Mouse (Mus musculus) midbrain, embryonic 10.5 days (tissue): ENCODE results near the gene Mmrn1. TPM values are rescaled to one million over a fixed set of nuclear protein-coding genes. Genes with fewer than 3 reads are reported as not detected.
"Not testable (repeated sequence)": the region's sequence is repeated elsewhere in the genome, so short reads cannot be mapped to it uniquely, and the experiment has no call there.

Experiments
- DNase-seq: peaks from one replicate; pipeline ENCODE4 v3.0.0-alpha.2; 2017; ENCODE audit warnings: low spot score
- H3K27ac ChIP-seq: fragments of 300-500 bp; sonication (generic); replicated peaks from 2 replicates; pipeline ENCODE4 v1.5.1; 2016; ENCODE audit warnings: mild to moderate bottlenecking
- H3K27me3 ChIP-seq: fragments of 300-500 bp; sonication (generic); 2 replicates; pipeline ENCODE4 v1.6.1; 2016; ENCODE audit warnings: low read depth, mild to moderate bottlenecking; ENCODE audit not compliant: poor library complexity, severe bottlenecking
- H3K36me3 ChIP-seq: fragments of 300-500 bp; sonication (generic); 2 replicates; pipeline ENCODE4 v1.6.1; 2016; ENCODE audit warnings: mild to moderate bottlenecking, moderate library complexity
- H3K4me1 ChIP-seq: fragments of 300-500 bp; sonication (generic); 2 replicates; pipeline ENCODE4 v1.6.1; 2016
- H3K4me3 ChIP-seq: fragments of 300-500 bp; sonication (generic); 2 replicates; pipeline ENCODE4 v1.5.1; 2016; ENCODE audit warnings: mild to moderate bottlenecking, moderate library complexity
- H3K9me3 ChIP-seq: fragments of 300-500 bp; sonication (generic); replicated peaks from 2 replicates; pipeline ENCODE4 v1.6.1; 2016; ENCODE audit warnings: mild to moderate bottlenecking
- WGBS: fragments of 180-500 bp; shearing (Covaris S2); methylation state at CpG from one replicate; pipeline ENCODE4 v1.1.7; 2016; 5-methylcytosine and 5-hydroxymethylcytosine counted together
- polyA plus RNA-seq: library from polyadenylated mRNA; unstranded; fragments of >200 nt; fragmentation: Nextera tagmentation; extraction: Ambion mirVana; gene quantifications from 2 replicates; pipeline ENCODE4 v1.2.1, GENCODE M21; 2016

The Mmrn1 gene
- polyA plus RNA-seq: 5.1 and 5.6 TPM in 2 replicates

DNA sequence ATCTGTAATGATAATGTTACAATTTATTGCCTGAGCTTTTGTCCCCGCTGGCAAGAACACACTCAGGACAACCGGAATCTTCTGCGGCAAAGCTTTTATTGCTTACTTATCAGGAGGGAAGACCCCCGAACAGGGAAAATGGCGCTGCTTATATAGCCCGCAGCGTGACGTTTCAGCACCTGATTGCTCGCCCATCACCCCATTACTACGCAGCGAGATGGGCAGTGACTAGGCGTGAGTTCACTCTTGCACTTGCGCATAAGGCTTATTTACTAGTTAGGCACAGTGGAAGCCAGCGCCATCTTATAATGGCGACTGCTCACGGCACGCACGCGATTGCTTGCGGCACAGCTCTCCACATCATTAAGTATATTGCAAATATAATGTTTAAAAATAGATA is at the start of gene Mmrn1:
Mmrn1 (plus strand) TSS at position 301 of the 400 bp plus-strand sequence.
- not testable (repeated sequence) for H3K4me3 ChIP-seq, H3K27me3 ChIP-seq, H3K4me1 ChIP-seq, DNase-seq, H3K27ac ChIP-seq, H3K36me3 ChIP-seq, H3K9me3 ChIP-seq
- 97% methylated on average over 20 of the region's 20 CpGs for WGBS

DNA sequence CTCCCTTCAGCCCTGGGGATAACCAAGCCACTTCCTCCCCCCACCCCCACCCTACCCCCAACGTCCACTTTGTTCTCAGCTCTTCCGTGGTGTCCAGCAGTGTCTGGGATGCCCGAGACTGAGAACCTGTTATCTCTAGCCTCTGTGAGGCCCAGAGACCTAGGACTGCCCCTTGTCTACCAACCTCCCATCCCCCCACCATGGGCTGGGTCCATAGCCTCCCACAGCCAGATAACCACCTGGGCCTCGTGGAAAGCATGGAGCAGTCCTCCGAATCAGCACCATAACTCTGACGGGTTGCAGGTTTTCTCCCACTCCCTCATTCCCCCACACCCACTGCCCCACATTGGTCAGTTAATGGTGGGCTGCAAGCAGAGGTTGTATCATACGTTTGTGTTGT is 44.4 kb upstream of the Mmrn1 start:
- 0 out of 2 replicates have a peak, but pooled peaks cover 3% of the 10 kb centered on the region for H3K9me3 ChIP-seq
- H3K4me3 ChIP-seq: no peak overlapping the region
- H3K36me3 ChIP-seq: no peaks in the 10 kb centered on the region
- 90% methylated on average over 7 of the region's 7 CpGs for WGBS
- no peak for DNase-seq
- H3K27ac ChIP-seq: no peak overlapping the region
- H3K4me1 ChIP-seq: no peaks in the 10 kb centered on the region
- H3K27me3 ChIP-seq: no peaks in the 10 kb centered on the region

DNA sequence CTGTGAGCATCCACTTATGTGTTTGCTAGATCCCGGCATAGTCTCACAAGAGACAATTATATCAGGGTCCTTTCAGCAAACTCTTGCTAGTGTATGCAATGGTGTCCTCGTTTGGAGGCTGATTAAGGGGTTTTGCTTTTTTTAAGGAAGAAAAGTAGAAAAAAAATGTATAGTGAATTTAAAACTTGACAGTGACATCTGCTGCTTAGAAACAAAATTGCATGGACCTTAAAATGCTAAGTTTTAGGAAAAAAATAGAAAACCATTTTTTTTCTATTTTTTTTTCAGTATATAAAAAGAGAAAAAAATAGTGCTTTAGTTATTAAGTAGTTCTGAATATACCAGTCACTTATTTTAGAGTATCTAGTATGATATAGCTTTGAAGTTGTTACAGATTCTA is 43.2 kb upstream of the Mmrn1 start:
- WGBS: 80% methylated on average over 2 of the region's 2 CpGs

DNA sequence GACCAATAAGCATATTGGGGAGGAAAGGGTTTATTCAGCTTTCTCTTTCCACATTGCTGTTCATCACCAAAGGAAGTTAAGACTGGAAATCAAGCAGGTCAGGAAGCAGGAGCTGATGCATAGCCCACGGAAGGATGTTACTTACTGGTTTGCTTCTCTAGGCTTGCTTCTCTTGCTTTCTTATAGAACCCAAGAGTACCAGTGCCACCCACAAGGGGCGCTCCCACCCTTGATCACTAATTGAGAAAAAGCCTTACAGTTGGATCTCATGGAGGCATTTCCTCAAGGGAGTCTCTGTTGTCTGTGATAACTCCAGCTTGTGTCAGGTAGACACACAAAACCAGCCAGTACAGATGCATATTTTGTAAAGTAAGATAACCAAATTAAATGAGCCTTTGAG is 17.5 kb upstream of the Mmrn1 start:
- no peaks in the 10 kb centered on the region for H3K4me1 ChIP-seq
- H3K36me3 ChIP-seq: no peaks in the 10 kb centered on the region
- H3K27me3 ChIP-seq: no peaks in the 10 kb centered on the region
- 80% methylated on average over 2 of the region's 2 CpGs for WGBS
- H3K27ac ChIP-seq: no peak overlapping the region
- no peak overlapping the region for H3K4me3 ChIP-seq
- no peaks in the 10 kb centered on the region for H3K9me3 ChIP-seq
- no peak for DNase-seq

More for the DNA sequence above, 43.2 kb upstream of the Mmrn1 start:
- DNase-seq: no peak
- Histone ChIP-seq H3K4me3 (no peak overlapping the region), H3K27ac (no peak overlapping the region), H3K4me1 (no peaks in the 10 kb centered on the region), H3K27me3 (no peaks in the 10 kb centered on the region), H3K36me3 (no peaks in the 10 kb centered on the region), H3K9me3 (0 out of 2 replicates have a peak, but pooled peaks cover 3% of the 10 kb centered on the region)

DNA sequence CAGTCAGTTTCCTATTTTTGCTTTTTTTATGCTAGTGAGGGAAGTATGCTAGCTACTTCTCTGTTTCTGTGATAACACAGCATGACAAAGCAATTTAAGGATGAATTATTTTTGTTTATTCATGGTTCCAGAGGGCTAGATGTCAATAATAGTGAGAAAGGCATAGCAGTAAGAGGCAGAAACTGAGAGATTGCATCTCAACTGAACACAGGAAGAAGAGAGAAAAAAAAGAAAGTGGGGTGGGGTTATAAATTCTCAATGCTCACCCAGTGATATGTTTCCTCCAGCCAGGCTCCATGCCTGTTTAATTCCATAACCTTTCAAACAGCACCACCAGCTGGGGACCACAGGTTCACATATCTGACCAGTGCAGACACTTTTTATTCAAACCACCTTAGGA is 6.6 kb downstream of the Mmrn1 start:
- Histone ChIP-seq H3K27me3 (no peaks in the 10 kb centered on the region), H3K9me3 (no peaks in the 10 kb centered on the region), H3K36me3 (no peaks in the 10 kb centered on the region), H3K4me3 (no peak overlapping the region), H3K27ac (no peak overlapping the region), H3K4me1 (no peaks in the 10 kb centered on the region)
- peak; percentile 15 for DNase-seq

DNA sequence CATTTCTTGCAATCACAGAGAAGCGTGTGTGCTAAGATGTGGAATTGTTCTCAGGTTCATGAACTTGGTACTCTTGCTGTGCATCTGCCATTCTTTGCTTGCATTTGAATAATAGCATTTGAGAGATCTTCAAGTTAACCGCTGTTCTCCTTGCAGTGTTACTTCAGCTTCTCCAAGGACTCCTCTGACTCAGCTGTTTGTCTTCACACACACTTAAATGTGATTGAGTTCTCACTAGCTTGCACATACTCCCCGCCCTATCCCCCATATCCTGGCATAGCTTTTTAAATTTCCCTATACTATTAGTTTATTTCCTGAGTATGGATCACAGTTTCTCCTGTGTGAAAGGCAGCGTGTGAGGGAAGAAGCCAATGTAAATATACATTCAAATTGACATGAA is 10.1 kb downstream of the Mmrn1 start:
- DNase-seq: no peak
- Histone ChIP-seq H3K27me3 (no peaks in the 10 kb centered on the region), H3K4me1 (no peaks in the 10 kb centered on the region), H3K9me3 (no peaks in the 10 kb centered on the region), H3K27ac (no peak overlapping the region), H3K36me3 (no peaks in the 10 kb centered on the region), H3K4me3 (no peak overlapping the region)
- WGBS: 77% methylated on average over 4 of the region's 4 CpGs

DNA sequence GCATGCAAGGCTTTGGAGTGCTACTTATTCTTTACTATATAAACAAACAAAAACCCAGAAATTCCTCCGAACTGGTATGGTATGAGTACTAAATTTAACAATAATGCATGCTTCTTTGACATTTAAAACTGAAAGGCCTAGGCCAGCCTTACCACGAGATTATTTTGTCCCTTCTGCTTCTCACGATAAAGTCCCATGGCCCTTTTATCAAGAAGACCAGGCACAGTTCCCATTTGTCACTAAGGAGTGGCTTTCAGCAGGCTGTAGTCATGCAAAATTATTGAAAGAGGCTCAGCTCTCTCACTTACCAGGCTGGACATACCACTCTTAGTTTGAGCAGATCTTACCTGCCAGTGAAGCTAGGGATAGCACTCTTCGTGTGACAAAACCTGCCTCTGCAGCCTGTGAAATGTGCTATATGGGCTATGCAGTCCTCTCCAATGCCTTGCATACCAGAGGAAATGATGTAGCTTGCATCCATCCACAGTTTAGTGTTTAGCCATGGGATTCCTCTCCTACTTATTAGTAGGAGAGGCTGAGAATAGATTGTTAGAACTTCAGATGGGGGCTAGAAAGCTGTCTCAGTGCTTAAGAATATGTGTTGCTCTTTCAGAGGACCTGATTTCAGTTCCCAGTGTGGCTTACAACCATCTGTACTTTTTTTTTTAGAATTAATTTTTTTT is 10.8 kb downstream of the Mmrn1 start:
- no peaks in the 10 kb centered on the region for H3K9me3 ChIP-seq
- H3K4me3 ChIP-seq: no peak overlapping the region
- H3K36me3 ChIP-seq: no peaks in the 10 kb centered on the region
- H3K27me3 ChIP-seq: no peaks in the 10 kb centered on the region
- WGBS: 81% methylated on average over 4 of the region's 4 CpGs
- no peaks in the 10 kb centered on the region for H3K4me1 ChIP-seq
- no peak for DNase-seq
- H3K27ac ChIP-seq: no peak overlapping the region

DNA sequence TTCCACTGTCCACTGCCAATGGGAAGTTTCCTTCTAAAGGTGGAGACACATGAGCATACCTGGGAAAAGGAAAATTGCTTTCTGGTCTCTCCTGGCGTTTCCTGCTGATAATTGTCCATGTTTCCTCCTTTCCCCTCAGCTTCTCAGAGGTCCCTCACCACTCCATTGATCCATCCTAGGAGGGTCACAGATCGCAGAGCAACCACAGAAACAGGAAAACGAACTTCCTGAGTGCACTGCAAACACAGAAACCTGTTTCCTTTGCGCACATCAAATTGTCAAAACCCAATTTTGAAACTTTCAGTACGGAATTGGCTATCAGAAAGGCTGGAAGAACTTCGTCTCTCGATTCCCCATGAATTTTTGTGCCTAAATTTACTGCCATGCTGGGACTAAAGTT is 19.4 kb downstream of the Mmrn1 start:
- DNase-seq: no peak
- no peaks in the 10 kb centered on the region for H3K36me3 ChIP-seq
- WGBS: 84% methylated on average over 7 of the region's 7 CpGs
- H3K27me3 ChIP-seq: no peaks in the 10 kb centered on the region; the same call in 1 of the 2 replicates
- no peaks in the 10 kb centered on the region for H3K4me1 ChIP-seq
- H3K27ac ChIP-seq: no peak overlapping the region
- H3K4me3 ChIP-seq: no peak overlapping the region
- H3K9me3 ChIP-seq: no peaks in the 10 kb centered on the region

DNA sequence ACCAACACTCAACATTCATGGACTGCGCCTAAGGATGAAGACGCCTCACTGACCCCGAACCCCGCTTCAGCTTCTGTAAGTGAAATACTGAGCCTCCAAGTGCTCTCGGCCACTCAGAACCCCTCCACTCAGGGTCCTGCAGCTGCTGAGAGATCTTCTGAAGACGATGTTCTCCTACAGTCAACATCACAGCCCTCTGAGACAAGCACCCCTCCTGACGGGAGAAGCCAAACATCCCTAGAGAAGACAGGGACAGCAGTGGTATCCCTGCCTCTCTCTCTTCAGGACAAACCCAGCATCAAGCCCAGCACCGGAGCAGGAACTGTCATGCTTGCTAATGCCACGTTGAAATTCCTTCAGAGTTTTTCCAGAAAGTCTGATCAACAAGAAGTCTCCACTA is 19.8 kb downstream of the Mmrn1 start:
- Histone ChIP-seq H3K4me3 (no peak overlapping the region), H3K4me1 (no peaks in the 10 kb centered on the region), H3K27ac (no peak overlapping the region), H3K27me3 (no peaks in the 10 kb centered on the region; the same call in 1 of the 2 replicates), H3K9me3 (no peaks in the 10 kb centered on the region), H3K36me3 (no peaks in the 10 kb centered on the region)
- whole genome bisulfite sequencing: 85% methylated on average over 9 of the region's 9 CpGs
- no peak for DNase-seq

DNA sequence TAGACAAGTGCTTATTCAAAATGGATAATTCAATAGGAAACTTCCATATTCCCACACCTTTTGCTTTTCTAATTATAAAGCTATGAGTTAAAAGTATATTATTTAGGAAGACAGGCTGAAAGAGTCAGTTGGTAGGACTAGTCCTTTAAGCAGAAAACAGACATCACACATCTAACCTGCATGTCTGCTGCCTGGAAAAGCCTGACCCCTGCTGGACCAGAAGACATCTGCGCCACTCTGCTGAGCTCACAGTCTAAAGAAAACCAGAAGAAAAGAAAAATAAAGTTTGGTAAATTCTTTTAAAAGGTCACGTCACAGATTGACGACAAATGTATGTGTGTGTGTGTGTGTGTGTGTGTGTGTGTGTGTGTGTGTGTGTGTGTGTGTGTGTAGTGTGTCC is 25.6 kb downstream of the Mmrn1 start:
- Histone ChIP-seq H3K9me3 (no peaks in the 10 kb centered on the region), H3K36me3 (no peaks in the 10 kb centered on the region), H3K27me3 (no peaks in the 10 kb centered on the region), H3K4me1 (no peaks in the 10 kb centered on the region), H3K27ac (no peak overlapping the region), H3K4me3 (no peak overlapping the region)
- peak; percentile 30 for DNase-seq
- 55% methylated on average over 3 of the region's 3 CpGs for WGBS

DNA sequence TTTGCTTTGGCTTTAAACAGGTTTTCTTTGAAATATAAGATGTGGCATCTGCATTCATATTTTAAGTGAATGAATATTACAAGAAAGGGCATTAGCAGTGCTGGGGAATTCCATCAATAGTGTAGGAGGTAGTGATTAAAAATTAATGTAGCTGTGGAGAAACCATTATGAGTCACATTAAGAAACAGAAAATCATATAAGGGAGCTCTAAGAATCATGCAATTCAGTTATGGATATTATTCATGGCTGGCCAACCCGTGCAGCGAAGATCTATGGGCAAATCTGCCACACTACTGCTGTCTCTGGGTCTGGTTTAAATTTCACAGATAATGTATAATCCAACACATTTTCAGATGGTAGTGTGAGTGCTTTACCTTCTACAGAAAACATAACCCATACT is 36.5 kb downstream of the Mmrn1 start:
- H3K4me1 ChIP-seq: no peaks in the 10 kb centered on the region
- H3K27me3 ChIP-seq: no peaks in the 10 kb centered on the region
- no peaks in the 10 kb centered on the region for H3K36me3 ChIP-seq
- DNase-seq: no peak
- H3K4me3 ChIP-seq: no peak overlapping the region
- 94% methylated on average over 2 of the region's 2 CpGs for WGBS
- H3K27ac ChIP-seq: no peak overlapping the region
- H3K9me3 ChIP-seq: no peaks in the 10 kb centered on the region

DNA sequence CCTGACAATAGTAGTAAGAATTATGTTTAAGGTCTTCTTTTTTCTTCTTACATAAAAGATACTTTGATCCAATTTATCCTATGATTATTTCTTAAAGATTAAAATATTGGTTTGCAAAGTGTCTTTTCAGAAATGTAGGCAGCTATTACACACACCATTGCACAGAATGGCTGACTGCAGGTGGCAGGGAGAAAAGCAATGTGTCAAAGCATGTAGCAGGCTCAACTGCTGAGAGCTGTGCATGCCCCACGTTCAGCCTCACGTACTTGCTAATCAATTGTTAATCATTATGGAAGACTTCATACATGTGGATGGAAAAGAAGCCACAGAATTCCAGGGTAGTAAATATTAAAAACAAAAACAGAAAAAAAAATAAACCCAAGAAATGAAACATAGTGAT is 37.1 kb downstream of the Mmrn1 start:
- no peaks in the 10 kb centered on the region for H3K36me3 ChIP-seq
- no peaks in the 10 kb centered on the region for H3K27me3 ChIP-seq
- no peak overlapping the region for H3K27ac ChIP-seq
- DNase-seq: no peak
- no peaks in the 10 kb centered on the region for H3K4me1 ChIP-seq
- WGBS: 67% methylated on average over 2 of the region's 2 CpGs
- H3K4me3 ChIP-seq: no peak overlapping the region
- H3K9me3 ChIP-seq: no peaks in the 10 kb centered on the region

DNA sequence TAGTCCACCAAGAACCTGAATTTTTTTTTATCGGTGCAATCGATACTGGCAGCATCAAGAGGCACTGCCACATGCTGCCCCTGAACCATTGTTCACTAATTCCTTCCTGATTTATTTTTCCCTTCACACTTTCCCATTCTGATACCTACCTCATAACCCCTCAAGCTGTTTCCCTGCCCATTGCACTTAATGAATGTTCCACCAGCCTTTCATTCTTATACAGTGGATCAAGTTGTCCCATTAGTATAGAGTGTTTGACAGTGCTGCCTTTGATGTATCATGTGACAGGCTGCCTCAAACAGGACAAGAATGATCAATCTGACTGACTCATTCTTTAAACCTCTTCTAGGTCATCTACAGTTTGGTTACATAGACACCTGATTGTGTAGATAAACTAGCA is 37.9 kb downstream of the Mmrn1 start:
- WGBS: 88% methylated on average over 2 of the region's 2 CpGs

DNA sequence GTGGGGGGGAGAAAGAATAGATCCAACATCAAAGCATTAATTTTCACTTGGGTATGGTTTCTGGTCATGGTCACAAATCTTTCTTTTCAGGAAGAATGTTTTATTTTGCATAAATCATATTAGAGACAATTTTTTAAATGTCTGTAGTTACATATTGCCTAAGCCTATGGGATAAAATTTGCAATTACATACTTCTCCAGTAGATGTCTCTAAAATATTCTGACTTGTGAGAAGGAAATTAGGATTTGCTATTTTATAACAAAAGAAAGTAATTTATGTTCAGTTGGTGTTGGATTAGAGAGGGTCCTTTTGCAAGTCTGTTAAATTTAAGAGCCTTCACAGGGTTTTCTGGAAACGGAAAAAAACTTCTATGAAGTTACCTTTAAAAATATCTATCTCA is 39.0 kb downstream of the Mmrn1 start:
- H3K36me3 ChIP-seq: no peaks in the 10 kb centered on the region
- H3K27me3 ChIP-seq: no peaks in the 10 kb centered on the region
- no peak overlapping the region for H3K27ac ChIP-seq
- H3K4me1 ChIP-seq: no peaks in the 10 kb centered on the region
- DNase-seq: no peak
- WGBS: 83% methylated on average over 1 of the region's 1 CpGs
- H3K4me3 ChIP-seq: no peak overlapping the region
- no peaks in the 10 kb centered on the region for H3K9me3 ChIP-seq

More for the DNA sequence above, 37.9 kb downstream of the Mmrn1 start:
- H3K36me3 ChIP-seq: no peaks in the 10 kb centered on the region
- no peak overlapping the region for H3K4me3 ChIP-seq
- H3K27me3 ChIP-seq: no peaks in the 10 kb centered on the region
- H3K9me3 ChIP-seq: no peaks in the 10 kb centered on the region
- no peak for DNase-seq
- no peak overlapping the region for H3K27ac ChIP-seq
- no peaks in the 10 kb centered on the region for H3K4me1 ChIP-seq
